Mouse (Mus musculus): ENCODE results near the gene Ppm1l.
"Not testable (repeated sequence)": the region's sequence is repeated elsewhere in the genome, so short reads cannot be mapped to it uniquely, and the experiment has no call there.

Gene Ppm1l

GRCm38 (mm10) chr3:69373544-69374306 lies 57.1 kb downstream of the Ppm1l start:
- DNase-seq, result no peak

- DNase-seq, result no peak
Observed at GRCm38 (mm10) chr3:69374538-69374937, 57.9 kb downstream of the Ppm1l start.

GRCm38 (mm10) chr3:69374983-69375382 lies 58.3 kb downstream of the Ppm1l start:
- DNase-seq, result no peak

- DNase-seq, result no peak
Observed at GRCm38 (mm10) chr3:69381213-69381612, 64.6 kb downstream of the Ppm1l start.

GRCm38 (mm10) chr3:69391834-69392233 lies 75.2 kb downstream of the Ppm1l start:
- DNase-seq, result not testable (repeated sequence)

- no peak for DNase-seq
Observed at GRCm38 (mm10) chr3:69392298-69392697, 75.6 kb downstream of the Ppm1l start.

- DNase-seq, result no peak
Observed at GRCm38 (mm10) chr3:69393079-69393478, 76.4 kb downstream of the Ppm1l start.

- no peak for DNase-seq
Observed at GRCm38 (mm10) chr3:69393991-69394390, 77.3 kb downstream of the Ppm1l start.

- DNase-seq, result no peak
Observed at GRCm38 (mm10) chr3:69395084-69395483, 78.4 kb downstream of the Ppm1l start.

- no peak for DNase-seq
Observed at GRCm38 (mm10) chr3:69397733-69398132, 81.1 kb downstream of the Ppm1l start.

- no peak for DNase-seq
Observed at GRCm38 (mm10) chr3:69399336-69399735, 82.7 kb downstream of the Ppm1l start.

- DNase-seq, result no peak
Observed at GRCm38 (mm10) chr3:69403196-69403595, 86.5 kb downstream of the Ppm1l start.

- no peak for DNase-seq
Observed at GRCm38 (mm10) chr3:69406210-69406895, 89.7 kb downstream of the Ppm1l start.

- DNase-seq, result no peak
Observed at GRCm38 (mm10) chr3:69408064-69408463, 91.4 kb downstream of the Ppm1l start.

- DNase-seq, result no peak
Observed at GRCm38 (mm10) chr3:69416112-69416511, 99.5 kb downstream of the Ppm1l start.

GRCm38 (mm10) chr3:69422741-69423140 lies 106.1 kb downstream of the Ppm1l start:
- no peak for DNase-seq

GRCm38 (mm10) chr3:69423371-69423770 lies 106.7 kb downstream of the Ppm1l start:
- no peak for DNase-seq

- not testable (repeated sequence) for DNase-seq
Observed at GRCm38 (mm10) chr3:69424781-69425180, 108.1 kb downstream of the Ppm1l start.

- no peak for DNase-seq
Observed at GRCm38 (mm10) chr3:69427259-69427658, 110.6 kb downstream of the Ppm1l start.

GRCm38 (mm10) chr3:69428221-69428620 lies 111.6 kb downstream of the Ppm1l start:
- no peak for DNase-seq

GRCm38 (mm10) chr3:69429319-69429718 lies 112.7 kb downstream of the Ppm1l start:
- no peak for DNase-seq

GRCm38 (mm10) chr3:69433580-69433979 lies 116.9 kb downstream of the Ppm1l start:
- DNase-seq, result no peak

GRCm38 (mm10) chr3:69438773-69439514 lies 122.3 kb downstream of the Ppm1l start:
- DNase-seq, result no peak

GRCm38 (mm10) chr3:69440761-69441160 lies 124.1 kb downstream of the Ppm1l start:
- DNase-seq, result no peak

Measured in kidney, adult 11 months (tissue).